Mouse (Mus musculus) kidney, adult 9 months (tissue): ENCODE data around the gene Hoxd8.

Experiments
- DNase-seq: peaks from one replicate; pipeline ENCODE4 v3.0.0; 2022

The Hoxd8 gene

GRCm38 (mm10) chr2:74704393-74704998 lies at the start of gene Hoxd8:
Gene Hoxd8 (plus strand): TSS chr2:74704615.
- peak; percentile 82 for DNase-seq

DNA sequence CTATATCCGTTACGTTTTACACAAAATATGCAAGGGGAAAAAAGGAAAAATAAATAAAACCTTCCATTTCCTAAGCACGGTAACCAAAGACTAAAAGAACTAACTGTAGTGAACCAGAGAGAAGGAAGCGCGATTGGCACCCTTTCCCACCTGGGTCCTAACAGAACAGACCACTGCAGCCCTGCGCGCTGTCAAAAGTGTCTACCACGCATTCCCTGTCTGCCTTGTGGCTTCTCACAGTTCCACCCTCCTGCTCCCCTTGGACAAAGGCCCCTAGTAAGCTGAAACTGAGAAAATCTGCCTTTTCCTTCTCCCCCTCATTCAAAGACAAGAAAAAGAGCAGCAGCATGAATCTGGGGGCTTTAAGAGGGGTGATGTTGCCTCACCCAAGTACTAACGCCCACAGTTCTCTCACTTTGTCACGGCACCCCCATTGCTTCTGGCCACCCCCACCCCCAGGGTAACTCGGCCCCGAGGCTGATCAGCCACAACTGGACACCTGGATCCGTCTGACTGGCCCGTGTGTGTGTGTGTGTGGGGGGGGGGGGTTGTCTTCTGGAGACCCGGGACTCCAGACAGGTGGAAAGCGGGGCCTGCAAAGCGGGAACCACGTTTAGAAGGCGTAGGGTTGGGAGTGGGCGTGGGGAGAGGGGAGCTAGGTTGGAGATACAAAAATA lies 49.5 kb upstream of the Hoxd8 start:
- DNase-seq = no peak

- DNase-seq = no peak
Measured at GRCm38 (mm10) chr2:74655420-74655781, 49.0 kb upstream of the Hoxd8 start.

DNA sequence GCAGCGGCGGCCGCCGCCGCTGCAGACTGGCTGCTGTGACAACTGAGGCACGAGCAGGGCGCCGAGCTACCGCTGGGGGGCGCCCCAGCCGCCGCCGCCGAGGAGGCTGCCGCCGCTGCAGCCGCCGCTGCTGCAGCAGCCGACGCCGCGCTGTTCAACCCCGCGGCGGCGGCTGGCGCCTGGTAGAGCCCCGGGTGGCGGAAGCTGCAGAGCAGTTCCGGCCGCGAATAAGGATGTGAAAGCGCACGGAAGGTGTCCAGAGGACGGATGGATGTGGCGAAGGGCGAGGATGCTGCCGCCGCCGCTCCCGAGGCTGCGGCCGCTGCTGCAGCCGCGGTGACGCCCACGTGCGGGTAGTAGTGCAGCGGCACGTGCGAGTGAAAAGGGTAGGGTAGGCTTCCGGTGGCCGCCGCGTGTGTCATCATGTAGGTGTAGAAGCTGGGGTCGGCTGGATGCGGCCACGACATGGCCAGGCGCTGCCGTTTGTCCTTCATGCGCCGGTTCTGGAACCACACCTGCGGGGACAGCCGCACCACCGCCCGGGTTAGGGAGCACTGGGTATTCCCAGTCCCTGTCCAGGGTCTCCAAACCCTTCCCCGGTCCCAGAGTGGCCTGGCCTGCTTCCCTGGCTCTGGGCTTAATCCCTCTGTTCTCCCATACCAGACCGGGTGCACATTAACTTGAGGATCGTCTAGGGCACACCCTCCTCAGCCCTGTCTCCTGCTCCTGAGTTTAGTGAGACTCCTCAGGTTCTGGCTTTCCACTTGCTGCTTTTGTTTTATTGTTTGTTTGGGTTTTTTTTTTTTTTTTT lies 48.4 kb upstream of the Hoxd8 start:
- DNase-seq = no peak

GRCm38 (mm10) chr2:74656632-74657021 lies 47.8 kb upstream of the Hoxd8 start:
- DNase-seq = no peak

- DNase-seq = no peak
Measured at GRCm38 (mm10) chr2:74657251-74658023, 47.0 kb upstream of the Hoxd8 start.

DNA sequence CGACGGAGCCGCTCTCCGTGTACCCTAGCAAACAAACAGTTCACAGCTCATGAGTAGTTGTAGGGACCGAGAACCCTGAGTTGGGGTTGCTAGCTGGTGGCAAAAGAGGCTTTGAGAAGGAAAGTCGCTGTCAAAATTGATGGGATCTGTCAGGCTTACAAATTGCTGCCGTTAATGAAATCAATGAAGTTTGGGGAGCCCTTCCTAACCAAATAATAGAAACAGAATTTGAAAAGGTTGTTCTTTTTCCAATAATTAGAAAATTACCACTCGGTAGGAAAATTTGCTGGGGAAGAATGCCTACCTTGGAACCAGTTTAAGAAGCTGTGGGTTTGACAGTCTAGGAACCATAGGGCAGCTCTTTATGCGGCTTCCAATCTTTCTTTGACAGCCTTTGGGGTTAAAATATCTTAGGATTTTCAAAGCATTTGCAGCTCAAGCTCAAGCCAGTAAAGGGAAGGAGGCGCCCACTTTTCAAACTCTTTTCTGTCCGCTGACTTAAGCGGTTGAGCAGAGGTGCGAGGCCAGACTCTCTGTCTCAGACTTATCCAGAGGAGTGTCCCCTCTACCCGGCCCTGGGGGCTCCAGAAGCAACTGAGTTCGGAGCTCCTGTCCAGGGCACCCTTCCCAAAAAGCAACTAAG lies 46.3 kb upstream of the Hoxd8 start:
- no peak for DNase-seq

GRCm38 (mm10) chr2:74658667-74659371 lies 45.6 kb upstream of the Hoxd8 start:
- no peak for DNase-seq

- no peak for DNase-seq
Measured at GRCm38 (mm10) chr2:74659507-74660005, 44.9 kb upstream of the Hoxd8 start, which contains the start of gene Evx2. Gene Evx2 (minus strand): TSS chr2:74659557.

DNA sequence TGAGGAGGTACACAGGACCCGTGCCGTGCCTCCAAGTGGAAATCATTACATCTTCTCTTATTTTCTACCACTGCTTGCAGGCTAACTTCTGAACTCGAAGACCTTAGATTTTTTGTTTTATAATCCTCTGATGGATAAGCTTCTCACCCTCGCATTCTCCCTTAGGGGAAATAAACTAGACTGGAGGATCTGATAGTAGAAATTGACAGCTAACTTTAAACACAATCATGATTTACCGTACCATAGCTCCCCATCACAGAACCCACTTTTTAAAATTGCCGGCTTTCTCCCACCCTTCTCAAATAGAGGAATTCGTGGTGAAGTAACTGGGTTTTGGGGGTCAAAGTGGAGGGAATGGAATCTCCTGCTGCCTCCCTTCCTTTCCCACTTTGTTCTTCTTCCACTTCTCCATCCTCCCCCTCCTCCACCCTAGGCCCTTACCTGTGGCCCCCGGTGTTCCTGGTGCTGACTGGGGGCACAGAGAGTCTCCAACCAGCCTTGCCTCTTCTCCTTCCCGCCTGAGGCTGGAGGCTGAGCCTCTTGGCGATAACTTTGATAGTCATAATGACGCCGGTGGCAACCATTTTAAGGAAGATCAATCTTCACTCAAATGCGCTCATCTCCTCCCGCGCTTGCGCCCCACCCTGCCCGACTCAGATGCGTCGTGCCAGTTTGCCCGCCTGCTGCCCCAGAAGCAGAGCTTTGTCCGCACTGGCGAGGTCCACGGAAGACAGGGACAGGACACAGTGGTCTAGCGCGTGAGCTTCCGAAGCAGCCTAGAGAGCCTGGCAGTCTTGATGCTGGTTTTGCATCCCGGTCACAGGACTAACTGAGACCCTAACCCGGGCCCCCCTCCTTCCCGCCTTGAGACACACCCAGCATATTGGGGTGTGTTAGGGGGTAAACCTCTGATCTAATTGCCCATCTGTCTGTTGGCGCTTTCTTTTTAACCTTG lies 43.7 kb upstream of the Hoxd8 start:
- no peak for DNase-seq

DNA sequence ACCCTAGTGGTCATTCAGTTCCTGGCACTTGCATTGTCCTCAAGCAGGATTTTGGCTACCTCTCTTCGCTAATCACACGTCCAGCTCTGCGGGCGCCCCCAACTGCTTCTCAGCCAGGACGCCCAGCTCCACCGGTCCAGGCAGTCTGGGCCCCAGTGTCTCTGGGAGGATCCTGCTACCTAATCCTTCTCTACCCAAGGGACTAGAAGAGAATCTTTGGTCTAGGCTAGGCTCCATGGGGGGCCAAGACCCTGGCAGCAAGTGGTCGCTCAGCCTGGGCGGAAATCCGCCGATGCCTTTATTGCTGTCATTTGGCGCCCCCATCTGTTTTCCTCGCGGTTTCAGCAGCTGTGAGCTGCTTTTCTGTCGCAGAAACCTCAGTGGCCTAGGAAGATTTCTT lies 42.7 kb upstream of the Hoxd8 start:
- no peak for DNase-seq

- DNase-seq = peak; percentile 72
Measured at GRCm38 (mm10) chr2:74663291-74663925, 41.0 kb upstream of the Hoxd8 start.

DNA sequence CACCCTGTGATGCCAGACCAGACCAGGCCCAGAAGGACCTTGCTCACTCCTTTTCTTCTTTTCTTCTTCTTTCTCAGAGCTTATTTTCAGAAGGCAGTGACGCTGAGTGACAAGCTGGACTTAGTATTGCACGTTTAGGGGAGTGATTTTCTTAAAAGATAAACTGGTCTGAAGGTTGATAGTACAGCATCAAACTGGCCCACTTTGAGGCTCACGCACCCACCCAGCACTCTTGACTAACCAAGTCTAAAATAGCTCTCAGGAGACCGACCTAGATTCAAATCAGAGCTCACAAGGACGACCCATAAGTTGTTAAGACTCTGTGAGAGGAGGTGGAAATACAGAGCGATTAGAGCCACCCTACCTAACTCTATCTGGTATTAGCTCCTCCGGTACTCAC lies 38.0 kb upstream of the Hoxd8 start:
- DNase-seq = no peak

GRCm38 (mm10) chr2:74667191-74667841 lies 37.1 kb upstream of the Hoxd8 start:
- no peak for DNase-seq

- no peak for DNase-seq
Measured at GRCm38 (mm10) chr2:74667842-74668357, 36.5 kb upstream of the Hoxd8 start, which contains the start of gene Hoxd13. Gene Hoxd13 (plus strand): TSS chr2:74668310.

GRCm38 (mm10) chr2:74668370-74669229 lies 35.8 kb upstream of the Hoxd8 start:
- DNase-seq = no peak

DNA sequence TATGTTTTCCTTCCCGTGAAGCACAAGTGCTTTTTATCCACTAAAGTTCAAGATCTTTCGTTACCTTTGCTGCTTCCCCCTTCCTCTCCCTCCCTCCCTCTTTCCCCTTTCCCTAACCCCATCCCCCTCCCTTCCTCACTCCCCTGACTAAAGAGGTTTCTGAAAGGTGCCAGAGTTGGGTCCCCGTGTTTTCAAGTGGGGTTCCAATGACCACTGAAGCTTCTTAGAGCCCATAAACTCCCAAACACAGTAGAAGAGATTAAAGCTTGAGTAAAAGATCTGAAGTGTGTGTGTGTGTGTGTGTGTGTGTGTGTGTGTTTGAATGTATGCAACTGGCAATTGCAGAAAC lies 35.2 kb upstream of the Hoxd8 start:
- DNase-seq = no peak

DNA sequence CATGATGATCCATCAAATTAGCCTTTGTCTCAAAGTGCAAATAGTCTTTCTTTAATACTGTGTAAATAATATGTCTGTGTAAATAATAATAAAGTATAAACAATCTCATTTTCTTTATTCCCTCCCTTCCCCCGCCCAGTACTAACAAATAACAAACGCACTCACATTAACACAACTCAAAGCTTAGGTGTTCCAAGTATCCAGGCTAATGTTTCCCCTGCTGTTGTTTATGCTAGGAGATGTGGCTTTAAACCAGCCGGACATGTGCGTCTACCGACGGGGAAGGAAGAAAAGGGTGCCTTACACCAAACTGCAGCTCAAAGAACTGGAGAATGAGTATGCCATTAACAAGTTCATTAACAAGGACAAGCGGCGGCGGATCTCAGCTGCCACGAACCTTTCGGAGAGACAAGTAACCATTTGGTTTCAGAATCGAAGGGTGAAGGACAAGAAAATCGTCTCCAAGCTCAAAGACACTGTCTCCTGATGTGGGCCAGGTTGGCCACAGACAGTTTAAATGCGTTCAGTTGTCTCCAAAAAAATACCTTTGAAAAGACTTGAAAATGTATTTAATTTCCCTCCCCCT lies 34.7 kb upstream of the Hoxd8 start:
- no peak for DNase-seq
